Mouse (Mus musculus) liver, adult 2 months (tissue): ENCODE results near the gene Helt.

Experiments
- CTCF ChIP-seq: fragments of 200-500 bp; IDR thresholded peaks from 2 replicates; pipeline ENCODE4 v1.5.1; 2011; ENCODE audit warnings: low read depth, low read length, control low read depth
- POLR2A ChIP-seq: fragments of 200-500 bp; IDR thresholded peaks from 2 replicates; pipeline ENCODE4 v1.6.1; 2011; ENCODE audit warnings: low read length, control low read depth; ENCODE audit not compliant: insufficient read depth; ENCODE audit errors: extremely low read depth

DNA sequence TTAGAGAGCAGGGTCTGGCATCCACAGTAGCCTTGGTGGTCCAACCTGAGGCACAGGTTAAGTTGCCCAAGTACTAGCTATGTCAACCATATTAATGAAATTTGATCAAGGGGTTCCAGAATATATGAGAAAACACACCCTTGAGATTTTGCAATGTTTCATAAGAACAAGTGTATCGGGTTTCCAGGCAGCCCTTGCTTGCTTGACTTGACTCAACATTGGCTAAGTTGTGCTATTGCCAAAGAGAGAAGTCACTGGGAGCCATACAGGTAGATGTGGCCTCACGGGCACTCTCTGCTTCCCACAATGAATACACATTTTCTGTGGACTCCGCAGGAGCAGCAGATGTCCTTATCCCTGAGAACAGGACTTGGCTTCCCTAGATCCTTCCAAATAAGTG lies 19.3 kb upstream of the Helt start:
- TF ChIP-seq CTCF: no peak
- no peak for TF ChIP-seq POLR2A
